Comparison of ENCODE assay signal across 9 mouse cellular contexts in the genomic region with DNA sequence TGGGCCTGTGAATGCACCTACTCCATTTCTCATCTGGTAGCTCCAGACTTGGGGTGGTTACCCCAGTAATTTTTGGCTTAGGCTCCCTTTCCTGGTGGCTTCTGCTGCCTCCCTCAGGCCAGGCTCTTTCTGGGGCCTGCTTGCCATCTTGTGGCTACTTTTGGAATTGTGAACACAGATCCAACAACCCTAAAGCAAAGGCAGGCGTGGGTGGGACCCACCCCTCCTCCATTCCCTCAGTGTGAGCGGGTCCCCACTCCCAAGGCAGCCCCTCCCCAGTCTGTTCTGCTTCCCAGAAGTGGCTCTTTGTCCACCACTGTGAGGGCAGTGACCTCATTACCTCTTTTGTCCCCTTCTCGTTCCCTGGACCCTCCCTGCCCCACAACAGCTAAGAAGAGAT. TPM values are rescaled to one million over a fixed set of nuclear protein-coding genes. Genes with fewer than 3 reads are reported as not detected.
DNase-seq lines count a peak whose midpoint lies in the region; ATAC-seq and TF ChIP-seq lines count a peak whose summit lies in the region.
"Had no signal": no experiment of that assay in that cellular context is flagged by ENCODE, and none has a peak within 500 bp of the region (broad histone marks: within the 10 kb centered on the region; RNA-seq: fewer than 3 reads in every experiment).

No protein-coding gene starts in this region.

- H3K36me3 ChIP-seq in E14TG2a.4 (ENCODE audit: insufficient read depth, low read length) = no peaks in the 10 kb centered on the region
- H3K36me3 ChIP-seq in embryonic facial prominence, embryonic 14.5 days (ENCODE audit: control insufficient read depth, insufficient read depth, low read length) = no peaks in the 10 kb centered on the region
- H3K36me3 ChIP-seq: lung, embryonic 15.5 days had no signal

- H3K4me1 ChIP-seq in E14TG2a.4 (replicated peaks; ENCODE audit: low read depth, low read length) = peaks cover 25% of the 10 kb centered on the region
- H3K4me1 ChIP-seq in embryonic facial prominence, embryonic 14.5 days (ENCODE audit: control insufficient read depth, insufficient read depth, low read length) = peaks cover 15% of the 10 kb centered on the region

- no peak overlapping the region for H3K4me2 ChIP-seq in embryonic facial prominence, embryonic 14.5 days (ENCODE audit: low read depth, low read length)
- H3K4me2 ChIP-seq: lung, embryonic 15.5 days had no signal

- ATAC-seq in embryonic facial prominence, embryonic 14.5 days (ENCODE audit: low read depth) = no peak

- intact Hi-C loops in left cerebral cortex, postnatal 10 days (cut with DNase I) = loop anchor here (5.0 to 10.0 kb wide), 2 partner anchors 255 to 612 kb away; a partner anchor contains a TSS
- intact Hi-C loops in left cerebral cortex, postnatal 36 days (cut with DNase I) = no loop called here

- peak; percentile 57 to 59 for DNase-seq in cerebellum, postnatal 14 days
- DNase-seq in cerebellum, adult 11-12 months = no peak
- DNase-seq in left cerebral cortex, postnatal 10 days (ENCODE audit: extremely low spot score in 1 of 2, low spot score in 2 of 2) = peak; percentile 3 to 45
- DNase-seq in left cerebral cortex, postnatal 36 days (ENCODE audit: low spot score in 2 of 2) = no peak
- DNase-seq in embryonic facial prominence, embryonic 14.5 days (ENCODE audit: low spot score) = peak; percentile 56
- DNase-seq in frontal cortex, postnatal 25 days (ENCODE audit: low spot score in 2 of 2) = no peak
- no peak for DNase-seq in urinary bladder, postnatal 10 days (ENCODE audit: low spot score)

- TF ChIP-seq CTCF in E14TG2a.4 (conservative IDR thresholded peaks at IDR 0.05; ENCODE audit: low read length) = peak; percentile 37

- peaks cover 72% of the 10 kb centered on the region for H3K27me3 ChIP-seq in E14TG2a.4 (ENCODE audit: insufficient read depth, low read length)
- H3K27me3 ChIP-seq in embryonic facial prominence, embryonic 14.5 days (replicated peaks; ENCODE audit: control insufficient read depth, insufficient read depth, low read length) = no peaks in the 10 kb centered on the region
- H3K27me3 ChIP-seq: lung, embryonic 15.5 days had no signal

- 19% methylated on average over 3 of the region's 3 CpGs for WGBS in embryonic facial prominence, embryonic 14.5 days

- H3K4me3 ChIP-seq in E14TG2a.4 (replicated peaks; ENCODE audit: low read length) = no peak overlapping the region
- H3K4me3 ChIP-seq in embryonic facial prominence, embryonic 14.5 days (ENCODE audit: low read depth, low read length) = no peak overlapping the region
- H3K4me3 ChIP-seq: lung, embryonic 15.5 days had no signal

- H3K9ac ChIP-seq in embryonic facial prominence, embryonic 14.5 days (ENCODE audit: low read depth, low read length) = no peak overlapping the region
- H3K9ac ChIP-seq: lung, embryonic 15.5 days had no signal

- H3K27ac ChIP-seq in embryonic facial prominence, embryonic 14.5 days (replicated peaks; ENCODE audit: low read depth, low read length) = no peak overlapping the region
- H3K27ac ChIP-seq: lung, embryonic 15.5 days had no signal

- H3K9me3 ChIP-seq in E14TG2a.4 (ENCODE audit: low read length) = no peaks in the 10 kb centered on the region
- no peaks in the 10 kb centered on the region for H3K9me3 ChIP-seq in embryonic facial prominence, embryonic 14.5 days (ENCODE audit: control insufficient read depth, low read length)
- H3K9me3 ChIP-seq: lung, embryonic 15.5 days had no signal

RNA-seq across cellular contexts. Expression of a gene that starts 46.2 kb away (rescaled TPM):
- 1 to 10 TPM; 1.4 to 2.1 TPM for total RNA-seq in left cerebral cortex, postnatal 10 days (2021)
- total RNA-seq in left cerebral cortex, postnatal 36 days (2021) = under 1 TPM; 0.49 to 1.00 TPM
- 1.9 and 2.0 TPM in 2 replicates for polyA plus RNA-seq in embryonic facial prominence, embryonic 14.5 days (2014; fragmentation: Nextera tagmentation; extraction: Ambion mirVana)

RNA-seq across cellular contexts. Expression of a gene that starts 57.9 kb away (rescaled TPM):
- total RNA-seq in left cerebral cortex, postnatal 10 days (2021) = under 1 TPM; 0.21 to 0.26 TPM
- not detected for total RNA-seq in left cerebral cortex, postnatal 36 days (2021)
- polyA plus RNA-seq in embryonic facial prominence, embryonic 14.5 days (2014; fragmentation: Nextera tagmentation; extraction: Ambion mirVana) = 14.7 and 18.2 TPM in 2 replicates

Comparison
In these comparisons a context has a peak if more than half of its experiments do, and no peak if none do; other contexts are left out.
1. DNase-seq: peak in cerebellum, postnatal 14 days (2 of 2), left cerebral cortex, postnatal 10 days (2 of 2) and embryonic facial prominence, embryonic 14.5 days (single experiment); none in cerebellum, adult 11-12 months (single experiment), left cerebral cortex, postnatal 36 days (0 of 2), frontal cortex, postnatal 25 days (0 of 2) and urinary bladder, postnatal 10 days (single experiment).